Mouse (Mus musculus): Measurements from ENCODE around the gene Vmn2r20.
"Not testable (repeated sequence)": the region's sequence is repeated elsewhere in the genome, so short reads cannot be mapped to it uniquely, and the experiment has no call there.

Vmn2r20 gene

DNA sequence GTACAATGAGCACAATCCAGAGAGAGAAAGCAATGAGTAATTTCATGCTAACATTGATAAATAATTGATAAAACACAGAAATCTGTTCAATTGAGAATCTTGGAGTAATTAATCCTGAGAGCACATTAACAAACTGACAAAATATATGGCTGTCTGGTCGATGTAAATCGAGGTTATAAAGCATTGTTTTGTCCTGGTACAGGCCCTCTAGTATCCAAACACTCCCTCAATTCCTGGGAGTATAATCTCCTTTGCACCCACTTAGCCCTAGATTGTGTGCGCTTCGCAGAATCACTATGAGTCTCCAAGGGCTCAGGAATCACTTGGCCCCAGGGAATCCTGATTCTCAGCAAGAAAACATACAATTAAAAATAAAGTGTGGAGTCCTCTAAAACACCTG is at the start of gene Vmn2r20:
Vmn2r20 (minus strand) TSS at position 101 of the 400 bp plus-strand sequence.
- not testable (repeated sequence) for DNase-seq (ENCODE audit: low read depth, low spot score)

DNA sequence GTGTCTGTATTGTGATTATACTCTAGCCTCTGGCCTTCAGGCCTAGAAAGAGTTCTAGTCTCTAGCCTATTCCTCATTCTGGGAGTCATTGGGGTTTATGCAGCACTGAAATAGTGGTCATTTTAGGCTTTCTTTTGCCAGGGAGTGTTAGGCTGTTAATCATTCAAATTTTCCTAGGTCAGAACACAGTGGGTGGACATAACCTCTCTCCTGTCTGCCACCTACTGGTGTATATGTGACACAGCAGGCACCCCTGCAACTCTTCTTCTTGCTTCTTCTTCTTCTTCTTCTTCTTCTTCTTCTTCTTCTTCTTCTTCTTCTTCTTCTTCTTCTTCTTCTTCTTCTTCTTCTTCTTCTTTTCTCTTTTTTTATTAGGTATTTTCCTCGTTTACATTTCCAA is 6.5 kb upstream of the Vmn2r20 start:
- DNase-seq (ENCODE audit: low read depth, low spot score): not testable (repeated sequence)

GRCm38 (mm10) chr6:123406918-123407665 is 10.8 kb downstream of the Vmn2r20 start:
- not testable (repeated sequence) for DNase-seq (ENCODE audit: low read depth, low spot score)

GRCm38 (mm10) chr6:123388824-123389223 is 29.1 kb downstream of the Vmn2r20 start:
- not testable (repeated sequence) for DNase-seq (ENCODE audit: low read depth, low spot score)

- peak; percentile 0 for DNase-seq (ENCODE audit: low read depth, low spot score)
These were observed 71.8 kb downstream of the Vmn2r20 start for GRCm38 (mm10) chr6:123346141-123346540.

DNA sequence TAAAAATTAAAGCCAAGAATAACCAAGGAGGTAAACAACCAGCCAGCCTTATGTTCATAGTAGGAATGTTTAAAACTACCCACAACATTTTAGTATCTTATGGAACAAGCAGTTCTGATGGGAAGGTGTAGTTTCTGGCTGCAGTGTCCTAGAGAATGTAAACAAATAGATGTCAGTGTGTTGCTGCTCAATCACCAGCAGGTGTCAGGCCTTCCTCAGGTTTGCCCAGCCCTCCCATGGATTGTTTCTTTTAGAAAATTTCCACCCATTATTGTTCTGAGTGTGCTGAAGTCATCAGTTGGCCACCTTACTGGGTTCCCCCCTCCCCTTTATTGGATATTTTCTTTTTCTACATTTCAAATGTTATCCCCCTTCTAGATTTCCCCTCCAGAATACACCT is 77.8 kb downstream of the Vmn2r20 start:
- DNase-seq (ENCODE audit: low read depth, low spot score): peak; percentile 31

DNA sequence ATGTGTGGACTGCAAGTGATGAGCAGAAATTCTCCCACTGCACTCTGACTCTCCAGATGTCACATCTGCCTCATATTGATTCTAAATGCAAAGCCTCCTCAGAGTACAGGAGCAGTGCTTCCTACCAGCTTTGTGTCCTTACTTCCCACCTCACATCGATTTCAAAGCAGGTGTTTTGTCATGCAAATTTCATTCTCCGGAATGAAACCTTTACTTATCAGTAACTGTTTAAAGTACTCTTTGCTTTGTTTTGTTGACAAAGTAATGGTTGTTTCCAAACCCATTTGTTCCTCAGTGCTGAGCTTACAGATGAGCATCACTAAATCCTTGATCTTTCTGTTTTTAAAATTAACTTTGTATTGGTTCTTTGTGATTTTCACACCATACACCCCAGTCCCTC is 85.4 kb downstream of the Vmn2r20 start:
- DNase-seq (ENCODE audit: low read depth, low spot score): no peak

Data from brain, adult 2 months (tissue).